Mouse (Mus musculus): Measurements from ENCODE around the gene Krt32.
A peak's percentile ranks its signal among the peaks of the same experiment; 100 is the strongest.

Krt32 gene

GRCm38 (mm10) chr11:100087861-100088260 is at the start of gene Krt32:
Krt32 (minus strand) TSS chr11:100088226.
- no peak for DNase-seq

- DNase-seq = no peak
Observed at GRCm38 (mm10) chr11:100137693-100138092, 49.7 kb upstream of the Krt32 start.

- DNase-seq = no peak
Observed at GRCm38 (mm10) chr11:100136559-100136958, 48.5 kb upstream of the Krt32 start.

GRCm38 (mm10) chr11:100135731-100136130 is 47.7 kb upstream of the Krt32 start, which contains the start of gene Krt15:
Krt15 (minus strand) TSS chr11:100135928.
- DNase-seq = no peak

- no peak for DNase-seq
Observed at GRCm38 (mm10) chr11:100124901-100125300, 36.9 kb upstream of the Krt32 start.

GRCm38 (mm10) chr11:100121466-100121865 is 33.4 kb upstream of the Krt32 start, which contains the start of gene Krt13:
Krt13 (minus strand) TSS chr11:100121566.
- DNase-seq = no peak

GRCm38 (mm10) chr11:100120331-100120730 is 32.3 kb upstream of the Krt32 start:
- no peak for DNase-seq

- no peak for DNase-seq
Observed at GRCm38 (mm10) chr11:100113742-100114029, 25.7 kb upstream of the Krt32 start.

GRCm38 (mm10) chr11:100112935-100113741 is 25.1 kb upstream of the Krt32 start:
- no peak for DNase-seq

- DNase-seq = no peak
Observed at GRCm38 (mm10) chr11:100105576-100106122, 17.6 kb upstream of the Krt32 start, which contains the start of gene Krt36. Krt36 (minus strand) TSS chr11:100105626.

GRCm38 (mm10) chr11:100102693-100103429 is 14.8 kb upstream of the Krt32 start:
- no peak for DNase-seq

- DNase-seq = no peak
Observed at GRCm38 (mm10) chr11:100100391-100100790, 12.4 kb upstream of the Krt32 start.

- DNase-seq = no peak
Observed at GRCm38 (mm10) chr11:100097819-100098218, 9.8 kb upstream of the Krt32 start.

GRCm38 (mm10) chr11:100096141-100096540 is 8.1 kb upstream of the Krt32 start, which contains the start of gene Krt35:
Krt35 (minus strand) TSS chr11:100096241.
- DNase-seq = no peak

- DNase-seq = no peak
Observed at GRCm38 (mm10) chr11:100088378-100089025, 476 bp upstream of the Krt32 start.

- DNase-seq = no peak
Observed at GRCm38 (mm10) chr11:100073873-100074272, 14.2 kb downstream of the Krt32 start.

- no peak for DNase-seq
Observed at GRCm38 (mm10) chr11:100067293-100068036, 20.6 kb downstream of the Krt32 start.

GRCm38 (mm10) chr11:100066236-100067010 is 21.6 kb downstream of the Krt32 start:
- peak in 1 of 2 experiments; percentile 14 for DNase-seq

GRCm38 (mm10) chr11:100058875-100059274 is 29.2 kb downstream of the Krt32 start:
- no peak for DNase-seq

GRCm38 (mm10) chr11:100055686-100056655 is 32.1 kb downstream of the Krt32 start:
- no peak for DNase-seq

All from cerebellum, postnatal 36 days (tissue).